Mouse (Mus musculus): ENCODE data around the gene Axin2.

GRCm38 (mm10) chr11:108929176-108929575, 9.0 kb downstream of the Axin2 start:
- TF ChIP-seq CTCF (IDR thresholded peaks at IDR 0.05; ENCODE audit: extremely low read depth, insufficient read depth, insufficient read length, insufficient replicate concordance), result no peak
- TF ChIP-seq POLR2A (IDR thresholded peaks at IDR 0.05; ENCODE audit: low read depth, low read length), result no peak

Measured in spleen, adult 2 months (tissue).